Mouse (Mus musculus) C3H10T1/2 (cell line): ENCODE results near the gene Prn. TPM values are rescaled to one million over a fixed set of nuclear protein-coding genes. Genes with fewer than 3 reads are reported as not detected.

Experiments
- polyA plus RNA-seq, 2 experiments: library from polyadenylated mRNA; unstranded; fragments of >200 nt; fragmentation: generic; extraction: Trizol; gene quantifications; one replicate each; pipeline ENCODE4 v1.2.1; 2012; ENCODE audit warnings: missing spikeins in 2 of 2

Gene Prn
- not detected for polyA plus RNA-seq

GRCm38 (mm10) chr2:131909683-131910572, at the start of gene Prn, which contains the start of gene Prnp:
TSS of gene Prn (plus strand) at chr2:131909957.
TSS of gene Prnp (plus strand) at chr2:131909928.

GRCm38 (mm10) chr2:131950598-131951095, 40.9 kb downstream of the Prn start, which contains the start of gene Prnd:
TSS of gene Prnd (plus strand) at chr2:131950861.

Other genes starting within 250 kb of the Prn start
- gene Erv3, start 50.2 kb upstream of the Prn start, polyA plus RNA-seq: not detected
- gene Prnp, start within 50 bp of the Prn start, polyA plus RNA-seq: 100 to 1,000 TPM in 1 of 2 experiments, 10 to 100 TPM in 1; 12.8 to 180 TPM
- gene Prnd, start 40.9 kb downstream of the Prn start, polyA plus RNA-seq: under 1 TPM in 1 of 2 experiments, not detected in 1; 0.11 TPM
- 1 to 10 TPM in 1 of 2 experiments, under 1 TPM in 1; 0.05 to 4.7 TPM for gene Rassf2, start 120.3 kb downstream of the Prn start, polyA plus RNA-seq
- 1 to 10 TPM in 1 of 2 experiments, under 1 TPM in 1; 0.76 to 7.2 TPM for gene Slc23a2, start 235.2 kb downstream of the Prn start, polyA plus RNA-seq